Mouse (Mus musculus) lung, adult 2 months (tissue): Measurements from ENCODE around the gene Zranb2. TPM values are rescaled to one million over a fixed set of nuclear protein-coding genes. Genes with fewer than 3 reads are reported as not detected.

Experiments
- DNase-seq: peaks from one replicate; pipeline ENCODE4 v3.0.0; 2022
- H3K4me1 ChIP-seq: fragments of 200-500 bp; 2 replicates; pipeline ENCODE4 v1.6.1; 2011; ENCODE audit warnings: low read length; ENCODE audit not compliant: control insufficient read depth, insufficient read depth
- H3K4me3 ChIP-seq: fragments of 200-500 bp; replicated peaks from 2 replicates; pipeline ENCODE3; 2011; ENCODE audit warnings: low read depth, mild to moderate bottlenecking, control low read depth, low read length; ENCODE audit errors: extremely low read depth
- CTCF ChIP-seq: fragments of 200-500 bp; IDR thresholded peaks from 2 replicates; pipeline ENCODE4 v1.5.1; 2011; ENCODE audit warnings: mild to moderate bottlenecking, low read length, control low read depth; ENCODE audit not compliant: insufficient read depth
- POLR2A ChIP-seq: fragments of 200-500 bp; IDR thresholded peaks from 2 replicates; pipeline ENCODE4 v1.6.1; 2011; ENCODE audit warnings: low read depth, mild to moderate bottlenecking, control low read depth, low read length, borderline replicate concordance; ENCODE audit errors: extremely low read depth
- WGBS: fragments of 180-500 bp; shearing (Covaris S2); methylation state at CpG from one replicate; pipeline ENCODE4 v1.1.7; 2018; 5-methylcytosine and 5-hydroxymethylcytosine counted together
- polyA plus RNA-seq: library from polyadenylated mRNA; depleted of rRNA; stranded (reverse); fragments of >200 nt; gene quantifications from 2 replicates; pipeline ENCODE4 v1.2.3, GENCODE M21; 2012; rRNA removed

Gene Zranb2
- polyA plus RNA-seq, 1 experiment, result 6.8 TPM

DNA sequence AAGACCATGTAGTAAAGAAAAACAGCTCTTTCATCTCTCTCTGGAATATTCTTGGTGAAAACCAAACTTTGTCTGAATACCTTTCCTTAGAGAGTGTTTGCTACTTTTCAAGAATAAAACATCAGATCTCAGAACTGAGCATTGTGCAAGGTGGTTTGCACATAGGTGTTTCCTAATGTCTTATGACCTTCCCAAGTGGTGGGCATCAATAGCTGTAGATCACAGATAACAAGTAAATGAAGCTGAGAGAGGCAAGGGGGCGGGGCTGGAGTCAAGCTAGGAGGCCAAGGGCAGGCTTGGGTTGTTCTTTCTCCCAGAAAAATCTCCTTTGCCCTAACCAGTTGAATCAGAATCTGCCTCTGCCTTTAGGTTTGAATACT lies 42.4 kb downstream of the Zranb2 start:
- DNase-seq, result no peak
- no peaks in the 10 kb centered on the region for H3K4me1 ChIP-seq
- H3K4me3 ChIP-seq, result no peak overlapping the region
- TF ChIP-seq CTCF, result no peak
- TF ChIP-seq POLR2A, result no peak
- 84% methylated on average over 1 of the region's 1 CpGs for WGBS

GRCm38 (mm10) chr3:157576862-157577261 lies 42.9 kb downstream of the Zranb2 start:
- DNase-seq, result no peak
- WGBS, result 36% methylated on average over 1 of the region's 1 CpGs
- Histone ChIP-seq H3K4me1 (no peaks in the 10 kb centered on the region), H3K4me3 (no peak overlapping the region)
- TF ChIP-seq POLR2A (no peak), CTCF (no peak)

GRCm38 (mm10) chr3:157578469-157579170 lies 44.7 kb downstream of the Zranb2 start:
- no peak for DNase-seq
- Histone ChIP-seq H3K4me3 (no peak overlapping the region), H3K4me1 (no peaks in the 10 kb centered on the region)
- TF ChIP-seq POLR2A, result no peak
- no peak for TF ChIP-seq CTCF
- 76% methylated on average over 5 of the region's 5 CpGs for WGBS

DNA sequence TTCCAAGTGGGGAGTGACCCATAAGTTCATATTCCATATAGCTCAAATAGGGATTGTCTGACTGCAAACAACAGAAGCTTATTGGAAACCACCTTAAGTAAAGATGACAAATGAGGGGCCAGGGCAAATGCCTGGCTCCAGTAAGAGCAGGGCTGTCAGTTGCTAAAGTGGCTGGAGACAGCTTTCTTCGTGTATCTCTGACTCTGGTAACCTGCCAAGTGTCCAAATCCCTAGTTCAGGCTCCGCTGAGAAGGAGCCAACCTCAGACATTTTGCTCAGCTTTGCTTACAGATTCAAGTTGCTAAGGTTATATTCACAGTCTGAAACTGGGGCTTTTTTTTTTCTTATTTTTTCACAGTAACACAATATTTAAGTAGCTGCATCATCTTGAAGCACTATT lies 45.4 kb downstream of the Zranb2 start:
- TF ChIP-seq CTCF (no peak), POLR2A (no peak)
- DNase-seq, result no peak
- WGBS, result 50% methylated on average over 2 of the region's 2 CpGs
- H3K4me3 ChIP-seq, result no peak overlapping the region
- H3K4me1 ChIP-seq, result no peaks in the 10 kb centered on the region

GRCm38 (mm10) chr3:157580299-157580698 lies 46.3 kb downstream of the Zranb2 start:
- no peak overlapping the region for H3K4me3 ChIP-seq
- 48% methylated on average over 4 of the region's 4 CpGs for WGBS
- no peaks in the 10 kb centered on the region for H3K4me1 ChIP-seq
- TF ChIP-seq POLR2A (no peak), CTCF (no peak)
- DNase-seq, result no peak

GRCm38 (mm10) chr3:157581755-157582154 lies 47.8 kb downstream of the Zranb2 start:
- TF ChIP-seq CTCF, result no peak
- no peak for TF ChIP-seq POLR2A
- 28% methylated on average over 2 of the region's 2 CpGs for WGBS

GRCm38 (mm10) chr3:157582626-157583405 lies 48.9 kb downstream of the Zranb2 start:
- TF ChIP-seq POLR2A (no peak), CTCF (no peak)
- WGBS, result 53% methylated on average over 5 of the region's 5 CpGs
- no peak for DNase-seq
- no peaks in the 10 kb centered on the region for H3K4me1 ChIP-seq
- no peak overlapping the region for H3K4me3 ChIP-seq

More at GRCm38 (mm10) chr3:157581755-157582154, 47.8 kb downstream of the Zranb2 start:
- DNase-seq, result no peak
- H3K4me3 ChIP-seq, result no peak overlapping the region
- H3K4me1 ChIP-seq, result no peaks in the 10 kb centered on the region

GRCm38 (mm10) chr3:157597837-157598379 lies 63.9 kb downstream of the Zranb2 start:
- no peak overlapping the region for H3K4me3 ChIP-seq
- no peak for TF ChIP-seq POLR2A
- no peak for TF ChIP-seq CTCF
- DNase-seq, result no peak
- 63% methylated on average over 7 of the region's 7 CpGs for WGBS
- no peaks in the 10 kb centered on the region for H3K4me1 ChIP-seq

Other genes with a start within 250 kb of the Zranb2 start
- gene Ptger3, start 32.7 kb downstream of the Zranb2 start, polyA plus RNA-seq, result 5.8 and 6.7 TPM in 2 replicates